Mouse (Mus musculus) heart, adult 2 months (tissue): ENCODE data around the gene Lias. TPM values are rescaled to one million over a fixed set of nuclear protein-coding genes. Genes with fewer than 3 reads are reported as not detected.
A peak's percentile ranks its signal among the peaks of the same experiment; 100 is the strongest.

Experiments used
- DNase-seq, 2 experiments: peaks; one replicate each; pipeline ENCODE4 v3.0.0; 2021
- H3K27ac ChIP-seq: fragments of 200-600 bp; 2 replicates; pipeline ENCODE4 v1.8.1; 2022
- H3K27me3 ChIP-seq: fragments of 200-500 bp; 2 replicates; pipeline ENCODE4 v1.6.1; 2012; ENCODE audit warnings: mild to moderate bottlenecking, low read length, inconsistent platforms, mixed read lengths; ENCODE audit not compliant: control insufficient read depth, insufficient read depth
- H3K36me3 ChIP-seq: fragments of 200-500 bp; 2 replicates; pipeline ENCODE4 v1.6.1; 2012; ENCODE audit warnings: low read length, inconsistent platforms; ENCODE audit not compliant: control insufficient read depth, insufficient read depth
- H3K4me1 ChIP-seq: fragments of 200-500 bp; 2 replicates; pipeline ENCODE4 v1.6.1; 2011; ENCODE audit warnings: low read length; ENCODE audit not compliant: control insufficient read depth, insufficient read depth
- H3K4me3 ChIP-seq: fragments of 200-600 bp; 2 replicates; pipeline ENCODE4 v1.8.1; 2022
- H3K79me2 ChIP-seq: fragments of 200-500 bp; replicated peaks from 2 replicates; pipeline ENCODE4 v1.6.1; 2012; ENCODE audit warnings: mild to moderate bottlenecking, inconsistent platforms, low read length, moderate library complexity, mixed read lengths; ENCODE audit not compliant: control insufficient read depth, insufficient read depth
- H3K9ac ChIP-seq: fragments of 200-500 bp; 2 replicates; pipeline ENCODE4 v1.6.1; 2012; ENCODE audit warnings: low read depth, mild to moderate bottlenecking, control low read depth, inconsistent platforms, low read length, mixed read lengths
- CTCF ChIP-seq: fragments of 200-600 bp; IDR thresholded peaks from 2 replicates; pipeline ENCODE4 v1.8.1; 2022; ENCODE audit warnings: antibody characterized with exemption, mild to moderate bottlenecking, moderate library complexity
- EP300 ChIP-seq: fragments of 200-500 bp; IDR thresholded peaks from 2 replicates; pipeline ENCODE4 v1.6.1; 2011; ENCODE audit warnings: low read depth, low read length, control low read depth; ENCODE audit not compliant: insufficient read depth
- POLR2A ChIP-seq: fragments of 200-500 bp; IDR thresholded peaks from 2 replicates; pipeline ENCODE4 v1.6.1; 2011; ENCODE audit warnings: mild to moderate bottlenecking, low read depth, low read length, control low read depth; ENCODE audit not compliant: insufficient read depth
- WGBS: fragments of 180-500 bp; shearing (Covaris S2); methylation state at CpG from one replicate; pipeline ENCODE4 v1.1.7; 2018; 5-methylcytosine and 5-hydroxymethylcytosine counted together
- intact Hi-C: fragments of 180-260 bp; cut with DNase I; formaldehyde crosslinking; loops from one replicate; pipeline ENCODE4 v1.15.1; 2025
- polyA plus RNA-seq: library from polyadenylated mRNA; depleted of rRNA; stranded (reverse); fragments of >200 nt; gene quantifications from 2 replicates; pipeline ENCODE4 v1.2.3, GENCODE M21; 2012
- total RNA-seq, 2 experiments: library from RNA; stranded (reverse); gene quantifications; 2 replicates each; pipeline ENCODE4 v1.2.3; 2021

The Lias gene
- total and polyA plus RNA-seq, 3 experiments = 21.3 to 54.1 (median 45.7) TPM

GRCm38 (mm10) chr5:65391753-65392152 is 456 bp downstream of the Lias start:
- no peak for DNase-seq
- 3% methylated on average over 12 of the region's 12 CpGs for whole genome bisulfite sequencing

GRCm38 (mm10) chr5:65394425-65394824 is 3.1 kb downstream of the Lias start:
- H3K27me3 ChIP-seq = no peaks in the 10 kb centered on the region
- H3K27ac ChIP-seq = no peak overlapping the region
- no peak overlapping the region for H3K4me3 ChIP-seq
- DNase-seq = no peak
- H3K79me2 ChIP-seq = no peaks in the 10 kb centered on the region
- WGBS = 92% methylated on average over 7 of the region's 7 CpGs
- peaks cover 4% of the 10 kb centered on the region for H3K4me1 ChIP-seq
- H3K36me3 ChIP-seq = peaks cover 9% of the 10 kb centered on the region
- intact Hi-C loops = loop anchor here (5.0 kb wide), 1 partner anchor 368 kb away; the partner anchor contains the start of gene N4bp2
- H3K9ac ChIP-seq = no peak overlapping the region
- TF ChIP-seq POLR2A (no peak), EP300 (no peak), CTCF (0 out of 2 replicates have a peak, but pooled peaks have one; percentile 6)

More at GRCm38 (mm10) chr5:65391753-65392152, 456 bp downstream of the Lias start:
- intact Hi-C loops = loop anchor here (1.0 to 5.0 kb wide), 4 partner anchors 45 to 371 kb away; partner anchors contain the start of genes Gm43552, N4bp2 and Rfc1
- no peak for TF ChIP-seq CTCF
- no peak for TF ChIP-seq POLR2A
- TF ChIP-seq EP300 = no peak
- Histone ChIP-seq H3K27me3 (no peaks in the 10 kb centered on the region), H3K27ac (peak overlapping the region; percentile 89), H3K4me3 (peak overlapping the region; percentile 56), H3K4me1 (peaks cover 4% of the 10 kb centered on the region), H3K79me2 (no peaks in the 10 kb centered on the region), H3K9ac (peak overlapping the region; percentile 77), H3K36me3 (peaks cover 17% of the 10 kb centered on the region)

- intact Hi-C loops = loop anchor here (1.0 to 10.0 kb wide), 2 partner anchors 296 to 533 kb away; partner anchors contain the start of gene Chrna9
- H3K79me2 ChIP-seq = no peaks in the 10 kb centered on the region
- no peaks in the 10 kb centered on the region for H3K36me3 ChIP-seq
- no peak overlapping the region for H3K27ac ChIP-seq
- no peaks in the 10 kb centered on the region; the same call in 1 of the 2 replicates for H3K4me1 ChIP-seq
- H3K4me3 ChIP-seq = no peak overlapping the region
- DNase-seq = peak; percentile 78 to 82
- H3K27me3 ChIP-seq = no peaks in the 10 kb centered on the region
- TF ChIP-seq CTCF = peak; percentile 99; the same call in 1 of the 2 replicates
- no peak for TF ChIP-seq POLR2A
- TF ChIP-seq EP300 = 0 out of 2 replicates have a peak, but pooled peaks have one; percentile 67
- no peak overlapping the region for H3K9ac ChIP-seq
- WGBS = 20% methylated on average over 2 of the region's 2 CpGs
Measured at GRCm38 (mm10) chr5:65401251-65401994, 10.1 kb downstream of the Lias start.

GRCm38 (mm10) chr5:65407989-65408388 is 16.7 kb downstream of the Lias start:
- Histone ChIP-seq H3K36me3 (no peaks in the 10 kb centered on the region), H3K9ac (no peak overlapping the region), H3K79me2 (no peaks in the 10 kb centered on the region), H3K4me1 (no peaks in the 10 kb centered on the region), H3K4me3 (no peak overlapping the region), H3K27me3 (no peaks in the 10 kb centered on the region), H3K27ac (no peak overlapping the region)
- intact Hi-C loops = loop anchor here (10.0 kb wide), 1 partner anchor 527 kb away; the partner anchor contains the start of gene Chrna9
- DNase-seq = no peak
- TF ChIP-seq EP300 = no peak
- TF ChIP-seq POLR2A = no peak
- TF ChIP-seq CTCF = no peak
- 73% methylated on average over 12 of the region's 12 CpGs for WGBS

- WGBS = 34% methylated on average over 26 of the region's 26 CpGs
- Histone ChIP-seq H3K9ac (peak overlapping the region; percentile 18; the same call in 1 of the 2 replicates), H3K4me3 (no peak overlapping the region), H3K27me3 (no peaks in the 10 kb centered on the region), H3K36me3 (no peaks in the 10 kb centered on the region), H3K27ac (peak overlapping the region; percentile 23; the same call in 1 of the 2 replicates), H3K4me1 (no peaks in the 10 kb centered on the region; the same call in 1 of the 2 replicates), H3K79me2 (no peaks in the 10 kb centered on the region)
- 0 out of 2 replicates have a peak, but pooled peaks have one; percentile 13 for TF ChIP-seq EP300
- no peak for TF ChIP-seq POLR2A
- peak; percentile 31 to 49 for DNase-seq
- intact Hi-C loops = no loop called here
Measured at GRCm38 (mm10) chr5:65415653-65416458, 24.6 kb downstream of the Lias start.
